Mouse (Mus musculus): ENCODE results near the gene Calml3. TPM values are rescaled to one million over a fixed set of nuclear protein-coding genes. Genes with fewer than 3 reads are reported as not detected.

Gene Calml3
- polyA plus RNA-seq, 1 experiment = 0.02 TPM

GRCm38 (mm10) chr13:3807131-3807827 lies 3.2 kb upstream of the Calml3 start:
- H3K4me3 ChIP-seq (ENCODE audit: insufficient read depth, poor library complexity, severe bottlenecking) = no peak overlapping the region
- H3K36me3 ChIP-seq (ENCODE audit: control insufficient read depth, insufficient read depth) = no peaks in the 10 kb centered on the region
- H3ac ChIP-seq (ENCODE audit: control insufficient read depth, insufficient read length, low read depth) = no peak overlapping the region
- TF ChIP-seq MYOD1 (IDR thresholded peaks at IDR 0.05; ENCODE audit: control insufficient read depth, insufficient read length, low read depth) (peak; percentile 62), MAX (IDR thresholded peaks at IDR 0.05) (peak; percentile 17), USF1 (IDR thresholded peaks at IDR 0.05; ENCODE audit: low read depth) (no peak), MYOG (IDR thresholded peaks at IDR 0.05; ENCODE audit: control insufficient read depth, extremely low read depth, insufficient read length) (no peak), CEBPB (IDR thresholded peaks at IDR 0.05; ENCODE audit: low read depth) (peak; percentile 7), CTCF (IDR thresholded peaks at IDR 0.05; ENCODE audit: control insufficient read depth, insufficient read depth, insufficient read length) (no peak), FOSL1 (IDR thresholded peaks at IDR 0.05; ENCODE audit: insufficient read depth, low read length, poor library complexity, severe bottlenecking) (no peak)
- no peaks in the 10 kb centered on the region for H3K27me3 ChIP-seq (ENCODE audit: control insufficient read depth, insufficient read depth, insufficient read length)
- no peaks in the 10 kb centered on the region for H3K79me2 ChIP-seq (ENCODE audit: control insufficient read depth, insufficient read depth)
- H3K79me3 ChIP-seq (ENCODE audit: low read depth) = no peaks in the 10 kb centered on the region

GRCm38 (mm10) chr13:3805638-3806037 lies 1.5 kb upstream of the Calml3 start:
- no peak overlapping the region for H3K4me3 ChIP-seq (ENCODE audit: insufficient read depth, poor library complexity, severe bottlenecking)
- no peaks in the 10 kb centered on the region for H3K27me3 ChIP-seq (ENCODE audit: control insufficient read depth, insufficient read depth, insufficient read length)
- H3K36me3 ChIP-seq (ENCODE audit: control insufficient read depth, insufficient read depth) = no peaks in the 10 kb centered on the region
- TF ChIP-seq FOSL1 (IDR thresholded peaks at IDR 0.05; ENCODE audit: insufficient read depth, low read length, poor library complexity, severe bottlenecking) (no peak), MYOD1 (IDR thresholded peaks at IDR 0.05; ENCODE audit: control insufficient read depth, insufficient read length, low read depth) (no peak)
- H3K79me3 ChIP-seq (ENCODE audit: low read depth) = no peaks in the 10 kb centered on the region
- H3K79me2 ChIP-seq (ENCODE audit: control insufficient read depth, insufficient read depth) = no peaks in the 10 kb centered on the region
- no peak overlapping the region for H3ac ChIP-seq (ENCODE audit: control insufficient read depth, insufficient read length, low read depth)

DNA sequence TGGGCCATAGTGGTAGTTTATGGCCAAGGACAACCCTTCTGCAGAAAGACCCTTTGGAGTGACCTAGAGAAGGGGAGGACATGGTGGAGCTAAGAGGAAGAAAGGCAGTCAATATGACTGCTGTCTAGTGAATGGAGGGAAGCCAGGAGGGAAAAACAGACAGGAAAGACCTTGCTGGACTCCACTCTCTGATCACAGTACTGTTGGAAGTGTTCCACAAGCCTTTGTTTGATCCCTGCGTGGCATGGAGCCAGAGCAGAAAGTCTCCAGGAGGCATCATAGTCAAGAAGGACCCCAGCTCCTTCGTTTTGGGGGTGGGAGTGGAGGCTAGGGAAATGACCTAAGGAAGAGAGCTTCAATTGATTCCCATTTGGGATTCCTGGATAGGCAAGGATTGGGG lies 1.0 kb upstream of the Calml3 start:
- Histone ChIP-seq H3ac (ENCODE audit: control insufficient read depth, insufficient read length, low read depth) (no peak overlapping the region), H3K4me3 (ENCODE audit: insufficient read depth, poor library complexity, severe bottlenecking) (no peak overlapping the region), H3K79me3 (ENCODE audit: low read depth) (no peaks in the 10 kb centered on the region), H3K36me3 (ENCODE audit: control insufficient read depth, insufficient read depth) (no peaks in the 10 kb centered on the region), H3K27me3 (ENCODE audit: control insufficient read depth, insufficient read depth, insufficient read length) (no peaks in the 10 kb centered on the region), H3K79me2 (ENCODE audit: control insufficient read depth, insufficient read depth) (no peaks in the 10 kb centered on the region)
- TF ChIP-seq FOSL1 (IDR thresholded peaks at IDR 0.05; ENCODE audit: insufficient read depth, low read length, poor library complexity, severe bottlenecking) (no peak), MYOD1 (IDR thresholded peaks at IDR 0.05; ENCODE audit: control insufficient read depth, insufficient read length, low read depth) (no peak), MAX (IDR thresholded peaks at IDR 0.05) (no peak), CEBPB (IDR thresholded peaks at IDR 0.05; ENCODE audit: low read depth) (no peak), USF1 (IDR thresholded peaks at IDR 0.05; ENCODE audit: low read depth) (no peak), CTCF (IDR thresholded peaks at IDR 0.05; ENCODE audit: control insufficient read depth, insufficient read depth, insufficient read length) (no peak), MYOG (IDR thresholded peaks at IDR 0.05; ENCODE audit: control insufficient read depth, extremely low read depth, insufficient read length) (no peak)

- Histone ChIP-seq H3K79me3 (ENCODE audit: low read depth) (no peaks in the 10 kb centered on the region), H3K36me3 (ENCODE audit: control insufficient read depth, insufficient read depth) (no peaks in the 10 kb centered on the region), H3K79me2 (ENCODE audit: control insufficient read depth, insufficient read depth) (no peaks in the 10 kb centered on the region), H3ac (ENCODE audit: control insufficient read depth, insufficient read length, low read depth) (no peak overlapping the region), H3K27me3 (ENCODE audit: control insufficient read depth, insufficient read depth, insufficient read length) (no peaks in the 10 kb centered on the region), H3K4me3 (ENCODE audit: insufficient read depth, poor library complexity, severe bottlenecking) (no peak overlapping the region)
- TF ChIP-seq USF1 (IDR thresholded peaks at IDR 0.05; ENCODE audit: low read depth) (no peak), CEBPB (IDR thresholded peaks at IDR 0.05; ENCODE audit: low read depth) (no peak), MAX (IDR thresholded peaks at IDR 0.05) (no peak), MYOG (IDR thresholded peaks at IDR 0.05; ENCODE audit: control insufficient read depth, extremely low read depth, insufficient read length) (no peak)
Observed at GRCm38 (mm10) chr13:3799386-3799785, 4.7 kb downstream of the Calml3 start.

DNA sequence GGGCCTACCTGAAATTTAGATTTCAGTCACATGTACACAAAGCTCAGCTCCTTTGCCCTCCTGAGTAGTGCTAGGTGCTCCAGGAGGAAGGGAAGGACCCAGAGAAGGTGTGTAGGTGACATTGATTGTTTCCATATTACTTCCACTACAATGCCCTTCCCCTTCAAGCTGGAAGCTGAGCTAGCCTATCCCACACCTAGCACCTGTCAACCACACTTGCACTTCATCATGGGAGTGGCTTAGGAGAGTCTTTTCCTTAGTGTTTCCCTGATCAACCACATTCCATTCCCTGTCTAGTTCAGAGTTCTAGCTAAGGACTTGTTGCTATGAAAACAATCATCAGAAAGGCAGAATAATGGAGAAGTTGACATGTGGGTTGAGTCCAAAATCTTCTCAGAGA lies 5.4 kb downstream of the Calml3 start:
- no peaks in the 10 kb centered on the region for H3K36me3 ChIP-seq (ENCODE audit: control insufficient read depth, insufficient read depth)
- H3K79me3 ChIP-seq (ENCODE audit: low read depth) = no peaks in the 10 kb centered on the region
- no peak overlapping the region for H3ac ChIP-seq (ENCODE audit: control insufficient read depth, insufficient read length, low read depth)
- no peaks in the 10 kb centered on the region for H3K27me3 ChIP-seq (ENCODE audit: control insufficient read depth, insufficient read depth, insufficient read length)
- TF ChIP-seq CEBPB (IDR thresholded peaks at IDR 0.05; ENCODE audit: low read depth) = no peak
- no peak for TF ChIP-seq MYOG (IDR thresholded peaks at IDR 0.05; ENCODE audit: control insufficient read depth, extremely low read depth, insufficient read length)
- TF ChIP-seq USF1 (IDR thresholded peaks at IDR 0.05; ENCODE audit: low read depth) = no peak
- TF ChIP-seq CTCF (IDR thresholded peaks at IDR 0.05; ENCODE audit: control insufficient read depth, insufficient read depth, insufficient read length) = no peak
- no peak for TF ChIP-seq MAX (IDR thresholded peaks at IDR 0.05)
- TF ChIP-seq MYOD1 (IDR thresholded peaks at IDR 0.05; ENCODE audit: control insufficient read depth, insufficient read length, low read depth) = no peak
- TF ChIP-seq FOSL1 (IDR thresholded peaks at IDR 0.05; ENCODE audit: insufficient read depth, low read length, poor library complexity, severe bottlenecking) = no peak
- H3K79me2 ChIP-seq (ENCODE audit: control insufficient read depth, insufficient read depth) = no peaks in the 10 kb centered on the region
- H3K4me3 ChIP-seq (ENCODE audit: insufficient read depth, poor library complexity, severe bottlenecking) = no peak overlapping the region

- TF ChIP-seq CEBPB (IDR thresholded peaks at IDR 0.05; ENCODE audit: low read depth) (no peak), MYOG (IDR thresholded peaks at IDR 0.05; ENCODE audit: control insufficient read depth, extremely low read depth, insufficient read length) (no peak), MYOD1 (IDR thresholded peaks at IDR 0.05; ENCODE audit: control insufficient read depth, insufficient read length, low read depth) (no peak)
- Histone ChIP-seq H3K4me3 (ENCODE audit: insufficient read depth, poor library complexity, severe bottlenecking) (no peak overlapping the region), H3ac (ENCODE audit: control insufficient read depth, insufficient read length, low read depth) (no peak overlapping the region), H3K79me3 (ENCODE audit: low read depth) (no peaks in the 10 kb centered on the region), H3K79me2 (ENCODE audit: control insufficient read depth, insufficient read depth) (no peaks in the 10 kb centered on the region), H3K27me3 (ENCODE audit: control insufficient read depth, insufficient read depth, insufficient read length) (no peaks in the 10 kb centered on the region), H3K36me3 (ENCODE audit: control insufficient read depth, insufficient read depth) (no peaks in the 10 kb centered on the region)
Observed at GRCm38 (mm10) chr13:3796649-3797048, 7.5 kb downstream of the Calml3 start.
